Mouse (Mus musculus): Measurements from ENCODE around the gene Lce3b.

Gene Lce3b

GRCm38 (mm10) chr3:92932679-92933078 lies at the start of gene Lce3b:
Lce3b (plus strand) TSS chr3:92932979.
- no peak for DNase-seq (ENCODE audit: low spot score)

GRCm38 (mm10) chr3:92894063-92894462 lies 38.7 kb upstream of the Lce3b start:
- no peak for DNase-seq (ENCODE audit: low spot score)

GRCm38 (mm10) chr3:92894489-92894888 lies 38.3 kb upstream of the Lce3b start:
- no peak for DNase-seq (ENCODE audit: low spot score)

- no peak for DNase-seq (ENCODE audit: low spot score)
Observed at GRCm38 (mm10) chr3:92902992-92903391, 29.8 kb upstream of the Lce3b start.

- DNase-seq (ENCODE audit: low spot score) = no peak
Observed at GRCm38 (mm10) chr3:92903640-92904039, 29.1 kb upstream of the Lce3b start.

GRCm38 (mm10) chr3:92905182-92905581 lies 27.6 kb upstream of the Lce3b start:
- no peak for DNase-seq (ENCODE audit: low spot score)

GRCm38 (mm10) chr3:92907571-92907970 lies 25.2 kb upstream of the Lce3b start:
- DNase-seq (ENCODE audit: low spot score) = no peak

GRCm38 (mm10) chr3:92920364-92920763 lies 12.4 kb upstream of the Lce3b start:
- DNase-seq (ENCODE audit: low spot score) = no peak

- no peak for DNase-seq (ENCODE audit: low spot score)
Observed at GRCm38 (mm10) chr3:92926130-92926529, 6.6 kb upstream of the Lce3b start, which contains the start of gene Lce3a. Lce3a (minus strand) TSS chr3:92926230.

GRCm38 (mm10) chr3:92944186-92944585 lies 11.4 kb downstream of the Lce3b start, which contains the start of gene Lce3c:
Lce3c (plus strand) TSS chr3:92944486.
- DNase-seq (ENCODE audit: low spot score) = no peak

GRCm38 (mm10) chr3:92957090-92957489 lies 24.3 kb downstream of the Lce3b start, which contains the start of gene Lce3d:
Lce3d (plus strand) TSS chr3:92957390.
- no peak for DNase-seq (ENCODE audit: low spot score)

GRCm38 (mm10) chr3:92966761-92967160 lies 34.0 kb downstream of the Lce3b start, which contains the start of gene Lce3e:
Lce3e (plus strand) TSS chr3:92967061.
- DNase-seq (ENCODE audit: low spot score) = no peak

- DNase-seq (ENCODE audit: low spot score) = no peak
Observed at GRCm38 (mm10) chr3:92978484-92978883, 45.7 kb downstream of the Lce3b start.
